Mouse (Mus musculus) cerebellum, postnatal 36 days (tissue): ENCODE measurements around the gene Zfand3.

Source experiments
- DNase-seq, 2 experiments: peaks; one replicate each; pipeline ENCODE4 v3.0.0; 2021 to 2022; ENCODE audit warnings: mixed read lengths in 2 of 2

The Zfand3 gene

DNA sequence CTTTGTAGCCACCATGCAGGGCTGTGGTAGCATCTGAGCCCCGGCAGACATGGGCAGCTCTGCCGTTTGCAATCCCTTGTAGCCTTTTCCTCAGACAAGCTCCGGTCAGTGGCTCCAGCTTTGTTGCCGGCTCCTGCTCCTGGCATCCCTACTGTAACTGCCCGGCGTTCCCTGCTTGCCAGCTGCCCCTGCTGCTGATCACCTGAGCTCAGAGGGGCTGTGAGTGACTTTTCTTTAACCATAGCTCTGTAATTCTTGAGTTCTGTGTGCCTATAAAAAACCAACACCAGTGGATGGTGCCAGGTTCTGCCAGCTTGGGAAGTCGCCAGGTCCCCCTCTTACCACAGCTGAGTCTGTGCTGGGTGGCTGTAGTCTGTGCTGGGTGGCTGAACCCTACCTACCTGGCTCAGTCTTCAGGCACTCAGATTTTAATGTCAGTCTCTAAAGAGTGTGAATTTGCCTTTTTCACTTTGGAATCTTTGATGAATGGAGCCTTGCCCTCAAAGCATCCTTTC lies 150.9 kb downstream of the Zfand3 start:
- DNase-seq: peak; percentile 35 to 47

DNA sequence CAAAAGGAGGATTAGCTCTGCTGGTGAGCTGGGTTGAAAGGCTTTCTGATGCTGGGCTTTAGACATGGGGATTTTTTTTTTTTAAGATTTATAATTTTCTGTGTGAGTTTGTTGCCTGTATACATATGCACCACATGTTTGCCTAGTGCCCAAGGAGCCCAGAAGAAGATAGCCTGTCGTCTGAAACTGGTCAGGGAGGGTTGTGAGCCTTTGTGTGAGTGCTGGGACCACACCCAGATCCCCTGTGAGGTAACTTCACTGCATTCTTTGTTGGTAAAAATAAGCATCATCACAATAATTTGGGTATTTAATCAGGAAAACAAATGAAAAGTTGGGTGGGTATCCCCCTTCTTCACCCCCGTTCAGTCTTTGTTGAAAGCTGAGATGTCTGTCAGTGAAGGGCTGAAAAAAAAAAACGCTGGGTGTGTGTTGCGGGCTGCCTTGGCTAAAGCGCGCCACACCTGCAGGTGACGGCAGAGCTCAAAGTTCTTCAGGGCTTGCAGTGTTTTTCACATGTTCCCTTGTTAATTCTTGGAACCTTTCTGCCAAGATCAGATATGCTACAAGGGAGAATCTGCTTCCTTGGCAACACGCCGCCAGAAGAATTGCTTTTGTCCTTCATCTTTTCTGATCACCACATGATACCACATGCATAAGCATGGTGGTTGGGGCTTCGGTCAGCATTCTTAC lies 154.0 kb downstream of the Zfand3 start:
- no peak for DNase-seq

DNA sequence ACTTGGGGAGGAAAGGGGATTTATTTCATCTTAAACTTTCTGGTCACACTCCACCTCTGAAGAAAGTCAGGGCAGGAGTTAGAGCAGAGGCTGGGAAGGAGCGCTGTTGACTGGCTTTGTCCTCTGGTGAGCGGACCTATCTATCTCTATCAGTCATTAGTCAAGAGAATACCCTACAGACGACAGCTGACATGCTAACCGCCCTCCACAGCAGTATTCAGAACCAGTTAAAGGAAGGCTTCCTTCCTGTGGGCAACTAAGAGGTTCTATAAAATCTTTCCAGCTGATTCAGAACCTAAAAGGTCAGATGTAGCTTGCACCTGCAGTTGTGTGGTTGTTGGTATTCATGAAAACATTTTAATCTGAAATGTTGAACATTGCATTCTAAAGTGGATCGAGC lies 154.8 kb downstream of the Zfand3 start:
- DNase-seq: no peak

DNA sequence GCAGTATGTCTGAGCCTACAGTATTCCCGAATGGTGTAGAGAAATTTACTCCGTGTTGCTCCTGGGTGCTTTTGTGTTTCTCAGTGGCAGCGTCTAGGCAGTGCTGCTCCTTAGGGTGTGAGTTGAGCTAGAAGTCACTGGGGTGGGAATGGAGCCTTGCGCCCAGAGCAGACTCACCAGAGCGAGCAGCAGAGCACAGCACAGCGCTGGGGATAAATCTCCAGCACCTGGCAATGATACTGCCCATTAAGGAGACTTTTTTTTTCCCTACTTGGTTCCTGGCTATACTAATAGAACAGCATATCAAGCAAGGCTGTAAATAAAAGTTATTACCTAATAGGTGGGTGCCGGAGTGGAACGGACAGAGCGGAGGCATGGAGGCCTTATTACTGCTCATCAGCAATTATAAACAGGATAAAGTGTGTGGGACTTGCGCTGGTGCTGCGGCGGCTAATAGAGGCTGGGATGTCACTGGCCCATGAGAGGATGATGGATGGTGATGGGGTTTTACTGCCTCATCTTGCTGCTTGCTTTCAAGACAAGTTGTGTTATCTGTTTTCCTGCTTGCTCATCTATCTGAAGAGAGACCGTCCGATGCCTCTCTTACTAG lies 156.4 kb downstream of the Zfand3 start:
- DNase-seq: no peak

DNA sequence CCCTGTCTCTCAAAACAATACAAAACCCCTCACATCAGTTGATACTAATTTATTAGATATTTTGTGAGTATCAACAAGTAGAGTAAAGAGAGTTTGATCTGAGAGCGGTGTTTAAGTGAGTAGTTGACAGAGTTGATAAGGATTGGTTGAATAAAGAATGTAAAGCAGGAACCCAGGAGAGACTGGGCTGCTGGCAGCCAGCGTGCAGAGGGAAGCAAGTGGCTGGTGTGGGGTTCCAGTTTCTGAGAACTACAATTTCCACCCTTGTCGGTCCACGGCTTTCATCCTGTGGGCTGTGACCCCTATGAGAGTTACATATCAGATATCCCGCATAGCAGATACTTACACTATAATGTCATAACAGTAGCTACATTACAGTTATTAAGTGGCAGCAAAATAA lies 158.4 kb downstream of the Zfand3 start:
- no peak for DNase-seq

DNA sequence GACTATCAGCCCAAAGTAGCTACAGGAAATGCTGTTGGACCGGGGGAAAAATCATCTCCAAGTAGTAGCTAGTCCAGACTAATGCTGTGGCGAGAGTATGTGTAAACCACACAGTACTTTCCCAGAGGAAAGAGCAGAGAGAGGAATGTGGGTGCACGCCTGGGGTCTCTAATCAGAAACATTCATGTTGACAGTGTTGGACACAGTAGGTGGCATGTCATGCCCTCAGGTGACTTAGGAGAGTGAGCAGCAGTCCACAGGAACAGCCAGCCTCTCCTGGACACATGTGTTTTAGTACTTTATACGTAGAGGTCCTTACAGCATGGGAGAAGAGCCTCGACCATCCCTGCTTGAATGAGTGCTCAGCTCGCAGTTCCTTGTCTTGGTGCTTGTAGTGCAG lies 159.3 kb downstream of the Zfand3 start:
- DNase-seq: no peak

DNA sequence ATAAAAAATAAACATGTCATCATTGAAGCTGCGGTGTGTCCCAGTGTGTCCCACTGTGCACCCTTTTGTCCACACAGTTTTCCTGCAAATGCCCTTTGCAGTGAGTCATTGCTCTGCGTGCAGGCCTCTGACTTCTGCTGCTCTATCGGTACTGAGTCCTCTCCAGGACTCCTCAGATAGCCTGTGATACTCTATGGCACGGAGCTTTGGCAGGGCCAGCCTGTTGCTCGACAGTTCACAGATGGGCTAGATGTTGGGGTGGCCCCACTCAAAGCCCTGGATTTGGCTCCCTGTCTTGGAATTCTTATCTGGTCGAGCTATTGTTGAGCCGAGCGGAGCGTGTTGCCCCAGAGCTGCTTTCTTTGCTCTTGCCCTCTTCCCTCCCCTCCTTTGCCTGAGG lies 160.3 kb downstream of the Zfand3 start:
- peak; percentile 35 to 52 for DNase-seq

DNA sequence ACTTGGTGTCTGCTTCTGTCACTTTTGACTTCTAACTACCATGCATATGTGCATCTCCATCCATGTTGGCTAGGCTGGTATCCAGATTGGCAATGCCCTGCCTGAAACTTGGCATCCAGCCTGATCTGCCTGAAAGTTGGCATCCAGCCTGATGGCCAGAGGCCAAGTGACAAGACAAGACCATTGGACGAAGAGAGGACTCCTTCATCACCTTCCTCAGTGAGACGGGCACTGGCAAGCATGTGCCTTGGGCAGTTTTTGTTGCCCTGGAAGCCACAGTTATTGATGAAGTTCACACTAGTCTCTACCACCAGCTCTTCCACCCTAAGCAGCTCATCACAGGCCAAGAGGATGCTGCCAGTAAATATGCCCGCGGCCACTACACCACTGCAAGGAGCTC lies 172.9 kb downstream of the Zfand3 start:
- peak; percentile 88 to 94 for DNase-seq

DNA sequence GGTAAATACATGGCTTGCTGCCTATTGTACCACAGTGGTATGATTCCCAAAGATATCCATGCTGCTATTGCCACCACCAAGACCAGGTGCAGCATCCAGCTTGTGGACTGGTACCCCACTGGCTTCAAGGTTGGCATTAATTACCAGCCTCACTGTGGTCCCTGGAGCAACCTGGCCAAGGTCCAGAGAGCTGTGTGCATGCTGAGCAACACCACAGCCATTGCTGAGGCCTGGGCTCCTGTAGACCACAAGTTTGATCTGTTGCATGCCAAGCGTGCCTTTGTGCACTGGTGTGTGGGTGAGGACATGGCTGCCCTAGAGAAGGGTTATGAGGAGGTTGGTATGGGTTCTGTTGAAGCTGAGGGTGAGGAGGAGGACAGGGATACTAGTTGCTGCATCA lies 173.9 kb downstream of the Zfand3 start:
- DNase-seq: peak; percentile 59 to 66

DNA sequence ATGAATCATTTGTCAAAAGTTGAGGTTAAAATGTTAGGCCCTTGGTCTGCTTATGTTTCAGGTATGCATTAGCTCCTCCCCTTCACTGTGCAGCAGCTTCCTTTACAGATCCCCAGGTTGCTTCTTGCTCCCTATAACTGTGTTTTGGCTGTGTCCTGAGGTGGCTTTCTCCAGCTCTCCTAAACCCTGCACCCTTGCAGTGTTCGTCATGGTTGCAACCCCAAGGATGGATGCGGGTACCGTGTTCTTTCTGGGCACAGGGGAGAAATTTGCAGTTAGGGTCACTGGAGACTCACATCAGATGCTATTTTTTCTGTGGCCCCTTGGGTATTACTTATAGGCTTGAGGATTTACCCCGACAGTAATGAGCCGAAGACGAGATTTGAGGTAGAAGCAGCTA lies 175.7 kb downstream of the Zfand3 start:
- peak in 1 of 2 experiments; percentile 0 for DNase-seq

DNA sequence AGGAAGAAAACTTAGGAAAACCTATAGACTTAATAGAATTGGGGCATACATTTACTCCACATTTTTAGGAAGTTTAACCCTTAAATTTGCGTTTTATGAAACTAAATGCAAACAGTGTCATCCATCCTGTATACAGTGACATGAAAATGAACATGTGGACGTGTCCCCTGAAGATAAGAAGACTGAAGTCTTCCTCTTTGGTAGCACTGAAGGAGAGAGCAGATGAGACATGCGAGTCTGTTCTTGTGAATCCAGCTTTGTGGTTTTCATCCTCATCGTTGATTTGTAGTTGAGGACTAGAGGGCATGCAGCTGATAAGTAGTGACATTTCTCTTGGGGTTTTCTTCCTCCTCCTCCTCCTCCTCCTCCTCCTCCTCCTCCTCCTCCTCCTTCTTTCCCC lies 177.0 kb downstream of the Zfand3 start:
- no peak for DNase-seq

DNA sequence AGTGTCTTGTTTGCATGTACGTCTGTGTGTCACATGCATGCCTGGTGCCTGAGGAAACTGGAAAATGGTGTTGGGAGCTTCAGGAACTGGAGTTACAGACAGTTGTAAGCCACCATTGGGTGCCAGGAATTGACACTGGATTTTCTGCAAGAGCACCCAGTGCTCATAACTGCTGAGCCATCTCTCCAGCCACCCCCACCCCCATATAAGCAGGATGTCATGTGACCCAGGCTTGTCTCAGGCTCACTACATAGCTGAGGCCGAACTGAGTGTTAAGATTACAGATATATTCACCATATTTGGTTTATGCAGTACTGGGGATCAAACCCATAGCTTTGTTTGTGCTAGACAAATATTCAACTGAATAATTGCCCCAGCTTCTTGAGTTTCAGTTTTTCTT lies 177.5 kb downstream of the Zfand3 start:
- DNase-seq: peak in 1 of 2 experiments; percentile 1

DNA sequence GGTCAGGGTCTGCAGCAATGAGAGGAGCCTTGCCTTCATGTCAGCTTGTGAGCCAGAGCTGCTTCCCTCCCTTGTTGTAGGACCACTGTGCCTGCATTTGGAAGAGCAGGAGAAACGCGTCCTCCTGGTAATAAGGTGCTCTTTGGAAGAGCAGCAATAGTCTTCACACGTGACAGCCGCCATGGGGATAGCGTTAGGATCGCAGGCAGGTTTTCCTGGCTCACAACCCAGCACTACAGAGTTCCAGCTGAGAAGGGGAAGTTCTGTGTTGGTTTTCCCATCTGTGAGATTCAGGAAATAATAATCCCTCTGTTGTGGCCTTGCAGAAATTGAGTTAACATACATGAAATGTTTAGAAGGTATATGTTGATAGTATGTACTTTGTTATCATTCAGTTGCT lies 179.0 kb downstream of the Zfand3 start:
- DNase-seq: peak; percentile 72 to 73

DNA sequence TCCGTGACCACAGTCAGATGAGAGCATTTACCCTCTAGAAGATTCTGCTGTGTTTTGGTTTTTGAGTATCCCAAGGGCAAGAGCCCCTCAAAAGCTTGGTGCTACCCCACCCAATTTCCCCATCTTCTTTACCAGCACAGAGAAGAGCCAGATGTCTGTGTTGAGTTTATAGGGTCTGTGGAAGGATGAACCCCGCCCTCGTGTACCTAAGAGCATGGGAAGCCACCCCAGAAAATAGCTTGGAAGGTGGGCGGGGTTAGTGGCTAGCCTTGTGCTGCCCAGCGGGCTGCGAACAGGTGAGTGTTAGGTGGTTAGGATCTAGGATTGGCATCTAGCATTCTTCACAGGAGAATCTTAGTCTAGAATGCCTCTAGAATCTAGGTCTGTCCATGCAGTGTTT lies 182.6 kb downstream of the Zfand3 start:
- DNase-seq: peak in 1 of 2 experiments; percentile 3

DNA sequence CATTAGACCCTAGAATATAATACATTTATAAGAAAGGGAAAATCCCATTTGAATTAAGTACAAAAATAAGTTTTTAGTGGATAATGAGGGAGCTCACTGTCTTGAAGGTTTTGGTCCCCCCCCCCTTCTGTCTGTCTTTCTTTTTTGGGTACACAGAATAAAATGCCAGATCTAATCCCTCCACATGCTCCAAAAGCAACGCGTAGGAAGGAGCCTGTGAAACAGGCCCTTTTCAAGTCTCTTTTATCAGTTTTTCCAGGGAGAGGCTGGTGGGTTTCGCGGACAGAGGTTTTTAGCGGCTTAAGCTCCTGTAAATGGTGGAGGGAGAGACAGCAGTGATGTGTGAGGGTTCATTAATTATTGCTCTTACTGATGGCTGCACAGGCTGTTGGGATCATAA lies 183.0 kb downstream of the Zfand3 start:
- no peak for DNase-seq

DNA sequence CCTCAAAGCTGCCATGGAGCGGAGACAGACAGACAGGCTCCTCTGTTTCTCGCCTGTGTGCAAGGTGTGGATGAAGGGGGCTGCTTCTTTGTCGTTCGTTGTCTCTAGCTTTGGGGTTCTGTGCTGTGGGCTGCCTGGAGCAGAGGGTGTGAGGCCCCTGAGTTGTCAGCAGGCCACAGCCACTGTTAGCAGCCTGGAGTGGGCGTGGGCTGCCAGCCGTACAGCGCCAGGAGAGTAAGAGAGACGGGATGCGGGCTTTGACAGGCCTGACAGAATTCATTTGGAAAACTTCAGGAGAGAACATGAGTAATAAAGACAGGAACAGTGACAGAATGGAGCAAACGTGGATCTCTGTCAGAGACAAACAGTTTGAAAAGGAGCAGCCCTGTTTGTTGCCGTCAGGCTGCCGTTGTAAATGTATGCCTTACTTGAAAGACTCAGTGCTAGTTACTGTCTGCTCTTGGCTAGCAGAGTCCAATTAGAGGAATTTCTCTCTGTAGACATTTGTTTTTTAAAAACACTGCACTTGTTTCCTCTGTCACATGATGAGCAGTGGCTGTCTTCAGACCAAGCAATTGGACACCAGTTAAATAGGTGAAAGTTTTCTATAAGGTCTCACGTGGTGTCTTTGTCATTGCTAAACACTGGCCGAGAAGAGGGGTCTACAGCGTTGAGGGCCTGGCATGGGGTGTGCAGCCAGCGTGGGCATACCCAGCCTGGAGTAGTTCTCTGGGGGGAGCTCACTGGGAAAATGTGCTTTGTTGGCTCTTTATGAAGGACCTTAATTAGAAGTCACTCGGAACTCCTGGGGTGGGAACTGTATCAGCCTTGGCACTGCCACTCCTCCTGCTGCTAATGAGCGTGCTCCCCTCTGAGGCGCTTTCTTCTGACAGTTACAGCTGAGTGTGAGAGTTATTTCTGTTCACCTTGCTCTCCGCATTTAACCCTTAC lies 183.8 kb downstream of the Zfand3 start:
- peak in 1 of 2 experiments; percentile 43 for DNase-seq

DNA sequence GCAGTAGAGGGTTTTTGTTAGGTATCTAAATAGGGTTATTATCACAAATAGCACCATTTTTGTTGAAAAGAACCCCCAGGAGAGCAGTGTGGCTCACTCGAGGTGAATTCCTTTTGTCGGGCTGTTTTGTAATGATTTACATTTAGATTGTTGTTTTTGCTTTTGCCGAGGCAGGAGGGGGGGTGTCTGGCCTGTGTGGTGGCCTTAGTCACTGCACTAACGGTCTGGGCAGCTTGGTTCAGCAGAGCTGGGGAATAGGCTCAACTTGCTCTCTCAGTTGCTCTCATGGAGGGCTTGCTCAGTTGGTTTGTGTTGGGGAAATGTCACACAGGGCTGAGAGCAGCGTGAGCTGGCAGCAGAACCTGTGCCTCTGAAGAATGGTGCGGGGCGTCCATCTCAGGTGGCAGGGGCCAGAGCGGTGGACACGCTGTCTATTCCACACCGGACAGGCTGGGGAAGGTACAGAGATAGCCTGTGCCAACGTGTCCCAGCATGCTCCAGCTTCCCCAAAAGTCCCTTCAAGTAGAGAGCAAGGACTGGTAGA lies 186.6 kb downstream of the Zfand3 start:
- DNase-seq: peak; percentile 4 to 7

DNA sequence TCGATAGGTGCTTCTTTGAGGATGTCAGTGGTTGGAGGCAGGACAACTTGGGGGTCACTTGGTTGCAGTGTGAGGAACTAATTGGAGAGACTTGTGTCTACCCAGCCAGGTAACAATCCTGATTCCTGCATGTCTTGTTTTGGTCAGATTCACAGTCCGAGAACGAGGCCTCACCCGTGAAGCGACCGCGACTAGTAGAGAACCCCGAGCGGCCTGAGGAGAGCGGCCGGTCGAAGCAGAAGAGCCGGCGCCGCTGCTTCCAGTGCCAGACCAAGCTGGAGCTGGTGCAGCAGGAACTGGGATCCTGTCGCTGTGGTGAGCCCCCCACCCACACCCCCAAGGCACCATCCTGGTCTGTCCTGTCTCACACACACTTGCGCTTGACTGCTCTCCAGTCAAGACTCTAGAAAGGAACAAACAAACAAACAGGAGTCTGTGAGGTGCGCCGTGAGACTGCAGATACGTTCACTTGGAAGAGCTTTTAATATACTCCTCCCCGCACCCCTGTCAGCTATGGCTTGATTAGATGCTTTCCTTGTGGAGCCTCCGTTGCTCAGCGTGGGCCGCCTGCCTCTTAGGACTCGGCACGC lies 188.0 kb downstream of the Zfand3 start:
- DNase-seq: peak in 1 of 2 experiments; percentile 6

DNA sequence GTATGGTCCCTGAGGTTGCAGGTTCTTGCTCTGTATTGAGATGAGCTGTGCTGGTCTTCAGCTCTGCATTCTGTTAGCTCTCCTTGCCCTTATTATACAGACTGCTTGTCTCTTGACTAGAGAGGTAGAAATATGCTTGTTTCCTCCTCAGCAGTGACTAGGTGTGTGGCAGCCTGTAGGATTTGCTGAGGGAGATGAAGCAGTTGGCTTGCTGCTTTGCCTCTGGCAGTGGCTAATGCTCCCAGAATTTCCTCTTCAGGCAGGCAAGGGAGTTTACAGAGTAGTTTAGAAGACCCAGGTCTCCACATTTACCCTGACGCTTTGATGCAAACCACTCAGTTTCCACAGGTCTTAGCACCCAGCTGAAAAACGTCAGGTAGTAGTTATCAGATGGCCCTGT lies 189.1 kb downstream of the Zfand3 start:
- no peak for DNase-seq

DNA sequence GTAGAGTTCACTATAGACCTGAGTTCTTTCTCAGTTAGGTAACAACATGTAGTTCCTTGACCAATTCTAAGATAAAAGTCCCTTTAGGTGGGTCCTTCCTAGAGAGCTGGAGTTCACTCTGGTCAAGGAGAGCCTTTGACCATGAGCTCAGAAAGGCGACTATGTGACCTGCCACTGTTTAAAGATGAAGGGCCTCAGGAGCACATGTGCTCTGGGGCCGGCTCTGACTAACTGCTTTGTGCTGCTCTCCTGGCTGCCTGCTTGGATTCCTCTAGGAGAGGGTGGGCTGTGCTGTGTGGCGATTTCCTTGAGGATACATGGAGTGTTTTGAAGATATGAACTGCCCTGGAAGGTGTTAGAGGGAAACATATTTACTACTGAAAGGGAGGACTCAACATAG lies 189.6 kb downstream of the Zfand3 start:
- DNase-seq: peak in 1 of 2 experiments; percentile 3

DNA sequence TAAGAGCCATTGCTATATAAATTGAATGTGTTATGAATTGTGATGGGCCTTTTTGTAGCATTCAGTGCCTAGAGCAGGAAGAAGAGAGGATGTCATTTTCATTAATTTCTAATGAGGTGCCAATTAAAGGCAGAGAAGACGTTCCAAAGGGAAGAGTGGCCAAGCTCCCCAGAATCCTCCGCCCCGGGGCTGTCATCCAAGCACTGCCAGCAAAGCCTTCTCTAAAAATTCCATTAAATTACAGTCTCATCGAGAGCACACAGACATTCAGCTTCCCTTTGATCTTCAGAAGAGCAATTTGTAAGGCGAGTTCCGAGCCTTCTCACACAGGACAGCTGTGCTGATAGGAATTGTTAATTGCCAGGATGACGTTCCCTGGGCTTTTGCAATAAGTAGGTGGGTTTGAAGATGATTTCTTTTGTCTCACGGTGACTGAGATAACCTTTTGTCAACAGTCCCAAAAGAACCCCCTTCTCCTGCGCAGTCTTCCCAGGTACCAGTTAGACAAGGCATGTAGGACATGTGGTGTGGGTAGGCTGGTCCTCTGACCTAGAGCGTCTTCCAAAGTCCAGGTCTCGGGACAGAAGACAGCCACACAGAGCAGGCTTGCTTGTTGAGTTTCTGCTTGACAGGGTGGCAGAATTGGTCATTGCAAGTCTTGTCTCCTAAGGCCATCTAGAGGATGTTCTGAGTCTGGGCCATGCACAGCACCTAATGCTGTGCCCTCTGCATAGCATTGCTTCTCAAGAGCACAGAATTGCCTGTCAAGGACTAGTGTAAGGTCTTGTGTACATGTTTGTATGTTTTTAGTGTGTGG lies 190.3 kb downstream of the Zfand3 start:
- DNase-seq: peak in 1 of 2 experiments; percentile 21
